Mouse (Mus musculus): ENCODE measurements at regions not wholly inside any gene's neighbourhood (a gene's known extent, or its start where the extent isn't known, plus 50 kb on each side); places are given as distances from the start of the nearest gene placed in this dataset.

DNA sequence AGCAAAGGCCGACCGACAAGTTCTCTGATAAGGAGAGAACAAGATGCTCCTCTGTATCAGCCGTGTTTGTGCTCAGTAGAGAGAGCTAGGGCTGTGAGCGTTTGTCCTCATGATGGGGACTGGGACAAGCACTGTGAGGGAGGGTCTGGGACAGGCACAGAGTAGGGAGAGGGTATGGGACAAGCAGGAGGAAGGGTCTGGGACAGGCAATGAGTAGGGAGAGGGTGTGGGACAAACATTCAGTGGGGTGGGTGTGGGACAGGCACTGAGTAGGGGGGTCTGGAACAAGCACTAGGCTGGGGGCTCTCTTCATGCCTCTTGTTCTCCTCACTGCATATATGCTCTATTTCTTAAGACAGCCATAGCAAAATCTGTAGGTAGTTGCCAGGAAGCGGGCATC is 70.2 kb upstream of the Plcl2 start:
- no peak for DNase-seq (ENCODE audit: extremely low read depth, low read depth)

DNA sequence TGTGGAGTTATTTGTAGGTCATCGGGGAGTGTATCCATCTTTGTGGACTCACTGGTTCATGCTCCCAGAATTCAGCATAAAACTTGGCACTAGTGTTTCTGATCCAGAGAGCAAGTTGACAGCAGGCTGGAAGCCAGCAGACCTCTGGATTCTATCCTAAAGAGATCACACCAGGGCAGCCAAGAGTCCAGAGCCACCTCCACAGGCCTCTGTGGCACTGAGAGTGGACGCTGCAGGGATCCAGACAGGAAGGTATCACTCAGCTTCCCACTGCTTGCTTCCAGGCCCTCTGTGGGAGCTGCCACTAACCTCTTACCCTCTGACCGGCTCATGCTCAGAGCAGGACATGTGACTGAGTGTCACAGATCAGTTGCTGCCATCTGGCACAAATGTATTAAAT is 69.8 kb upstream of the Plcl2 start:
- no peak for DNase-seq (ENCODE audit: extremely low read depth, low read depth)

DNA sequence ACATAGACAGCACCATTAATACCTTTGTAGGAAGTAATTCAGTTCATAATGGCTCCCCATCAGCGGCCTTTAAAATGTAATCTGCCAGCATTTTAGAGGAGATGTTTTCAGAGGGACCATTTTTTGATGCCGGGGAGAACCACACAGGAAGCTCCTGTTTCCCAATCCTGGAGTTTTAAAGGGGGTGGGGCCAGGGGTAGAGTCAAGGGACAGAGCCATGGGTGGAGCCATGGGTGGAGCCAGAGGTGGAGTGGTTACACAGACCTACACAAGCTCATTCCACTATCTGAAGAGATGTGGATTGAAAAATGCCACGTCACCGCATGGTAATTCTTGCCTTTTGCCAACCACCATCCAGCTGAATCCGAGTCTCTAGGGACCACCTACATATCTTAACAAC is 67.1 kb upstream of the Plcl2 start:
- DNase-seq (ENCODE audit: extremely low read depth, low read depth): no peak

GRCm38 (mm10) chr17:50442905-50443304 is 66.3 kb upstream of the Plcl2 start:
- DNase-seq (ENCODE audit: extremely low read depth, low read depth): no peak

GRCm38 (mm10) chr17:50443376-50444022 is 65.7 kb upstream of the Plcl2 start:
- DNase-seq (ENCODE audit: extremely low read depth, low read depth): no peak

GRCm38 (mm10) chr17:50444023-50444389 is 65.2 kb upstream of the Plcl2 start:
- no peak for DNase-seq (ENCODE audit: extremely low read depth, low read depth)

DNA sequence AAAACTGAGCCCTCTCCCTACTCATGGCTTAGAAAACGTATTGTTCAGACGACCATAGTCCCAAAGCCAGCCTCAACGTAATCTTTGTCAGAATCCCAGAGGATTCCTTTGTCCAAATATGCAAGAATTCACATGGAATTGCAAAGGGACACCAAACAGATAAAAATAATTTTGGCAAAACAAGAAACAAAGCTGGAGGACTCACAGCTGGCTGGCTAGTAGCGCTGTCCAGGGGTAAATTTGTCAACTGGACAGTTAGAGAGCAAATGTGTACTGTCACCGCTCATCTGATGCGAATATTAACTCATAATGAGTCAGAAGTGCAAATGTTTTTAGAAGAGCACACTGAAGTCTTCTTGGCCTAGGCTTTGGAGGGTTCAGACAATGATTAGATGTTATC is 60.5 kb upstream of the Plcl2 start:
- DNase-seq (ENCODE audit: extremely low read depth, low read depth): no peak

- no peak for DNase-seq (ENCODE audit: extremely low read depth, low read depth)
Observed at GRCm38 (mm10) chr17:50451606-50452005, 57.6 kb upstream of the Plcl2 start.

- no peak for DNase-seq (ENCODE audit: extremely low read depth, low read depth)
Observed at GRCm38 (mm10) chr17:50453524-50453923, 55.7 kb upstream of the Plcl2 start.

- DNase-seq (ENCODE audit: extremely low read depth, low read depth): peak; percentile 75
Observed at GRCm38 (mm10) chr17:50453956-50454355, 55.2 kb upstream of the Plcl2 start.

GRCm38 (mm10) chr17:50454917-50455316 is 54.3 kb upstream of the Plcl2 start:
- no peak for DNase-seq (ENCODE audit: extremely low read depth, low read depth)

- DNase-seq (ENCODE audit: extremely low read depth, low read depth): no peak
Observed at GRCm38 (mm10) chr17:50455719-50456118, 53.5 kb upstream of the Plcl2 start.

GRCm38 (mm10) chr17:50457053-50457697 is 52.0 kb upstream of the Plcl2 start:
- DNase-seq (ENCODE audit: extremely low read depth, low read depth): no peak

DNA sequence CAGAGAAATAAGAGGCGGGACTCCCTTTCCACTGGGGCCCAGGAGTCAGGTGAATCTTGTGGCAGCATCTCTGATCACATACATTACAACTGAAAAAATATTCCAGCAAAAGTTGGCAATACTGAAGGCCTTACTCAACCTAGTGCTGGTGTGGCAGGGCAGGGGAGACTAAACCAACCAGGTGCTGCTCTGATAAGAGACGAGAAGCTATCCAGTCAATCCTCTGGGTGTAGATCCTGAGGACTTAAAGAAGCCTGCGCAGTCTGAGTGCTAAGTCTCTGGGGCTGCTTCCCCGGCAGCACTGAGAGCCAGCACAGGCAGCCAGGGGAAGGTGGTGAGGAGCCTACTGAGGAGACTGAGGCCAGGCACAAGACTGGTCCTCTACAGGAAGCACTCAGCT is 51.0 kb upstream of the Plcl2 start:
- no peak for DNase-seq (ENCODE audit: extremely low read depth, low read depth)

Measured in MEL-GATA-1-ER (cell line).